Mouse (Mus musculus): Measurements from ENCODE around the gene Oxgr1.

- TF ChIP-seq MYOD1 (IDR thresholded peaks at IDR 0.05; ENCODE audit: control insufficient read depth, insufficient read length, low read depth) (no peak), USF1 (IDR thresholded peaks at IDR 0.05; ENCODE audit: low read depth) (no peak), CEBPB (IDR thresholded peaks at IDR 0.05; ENCODE audit: low read depth) (no peak), CTCF (IDR thresholded peaks at IDR 0.05; ENCODE audit: control insufficient read depth, insufficient read depth, insufficient read length) (no peak)
These were observed 60.9 kb downstream of the Oxgr1 start for GRCm38 (mm10) chr14:119981314-119981713.

All from C2C12 (cell line).